Mouse (Mus musculus): ENCODE data around the gene Hdac10. TPM values are rescaled to one million over a fixed set of nuclear protein-coding genes. Genes with fewer than 3 reads are reported as not detected.

Gene Hdac10
- total and polyA plus RNA-seq, 3 experiments, result 8.2 to 17.7 (median 9.5) TPM

DNA sequence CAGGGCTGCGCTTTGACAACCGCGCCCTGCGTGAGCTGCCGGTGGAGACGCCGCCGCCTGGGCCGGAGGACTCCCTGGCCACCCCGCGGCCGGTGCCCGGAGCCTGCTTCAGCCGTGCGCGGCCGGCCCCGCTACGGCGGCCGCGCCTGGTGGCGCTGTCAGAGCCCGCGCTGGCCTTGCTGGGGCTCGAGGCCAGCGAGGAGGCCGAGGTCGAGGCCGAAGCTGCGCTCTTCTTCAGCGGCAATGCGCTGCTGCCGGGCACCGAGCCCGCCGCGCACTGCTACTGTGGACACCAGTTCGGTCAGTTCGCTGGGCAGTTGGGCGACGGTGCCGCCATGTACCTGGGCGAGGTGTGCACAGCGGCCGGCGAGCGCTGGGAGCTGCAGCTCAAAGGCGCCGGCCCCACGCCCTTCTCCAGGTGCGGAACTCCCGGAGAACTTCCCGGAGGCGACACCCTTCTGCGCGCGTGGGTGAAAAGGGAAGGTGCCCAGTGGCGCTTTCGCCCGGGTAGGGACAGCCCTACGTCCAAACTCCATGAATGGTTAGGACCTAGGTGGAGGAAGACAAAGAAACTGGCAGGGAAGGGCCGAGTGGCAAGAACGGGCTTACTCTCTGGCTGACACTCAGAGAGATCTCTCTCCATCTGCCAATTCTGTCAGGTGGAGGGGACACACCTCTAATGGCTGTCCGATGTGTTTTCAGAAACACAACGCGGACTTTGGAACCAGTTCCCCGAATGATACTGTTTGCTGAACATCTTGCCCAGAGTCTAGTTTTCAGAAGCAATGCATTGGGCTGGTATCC is 39.0 kb downstream of the Hdac10 start (continued):
- TF ChIP-seq JUN (IDR thresholded peaks at IDR 0.05; ENCODE audit: insufficient read depth, low read depth, low read length), result no peak

GRCm38 (mm10) chr15:89088607-89089247 is 39.8 kb downstream of the Hdac10 start, which contains the start of gene Selenoo:
Gene Selenoo, plus strand, starts transcription at chr15:89089084.
- Histone ChIP-seq H3K9me3 (replicated peaks; ENCODE audit: low read length) (no peaks in the 10 kb centered on the region), H3K27ac (ENCODE audit: insufficient read depth, low read depth) (0 out of 2 replicates have a peak within 1 kb of the TSS, but pooled peaks have one; percentile 31), H3K36me3 (replicated peaks in 1 of 2; ENCODE audit: control insufficient read depth in 1 of 2, insufficient read depth in 1 of 2, low read length in 1 of 2) (peaks cover 41 to 55% of the 10 kb centered on the region in 2 experiments), H3K9ac (ENCODE audit: insufficient read depth, low read depth) (peak within 1 kb of the TSS; percentile 82), H3K79me2 (replicated peaks; ENCODE audit: control insufficient read depth, extremely low read depth, insufficient read depth, poor library complexity, severe bottlenecking) (no peaks in the 10 kb centered on the region), H3K27me3 (replicated peaks) (no peaks in the 10 kb centered on the region), H3K4me1 (ENCODE audit: control insufficient read depth in 1 of 2, insufficient read depth in 2 of 2) (peaks cover 3 to 19% of the 10 kb centered on the region in 2 experiments; a peak in 3 of 4 replicates), H3K4me2 (ENCODE audit: insufficient read depth, low read depth, poor library complexity, severe bottlenecking) (peak within 1 kb of the TSS; percentile 81), H3K4me3 (replicated peaks in 1 of 3; ENCODE audit: low read depth in 2 of 3, low read length in 2 of 3, poor library complexity in 1 of 3) (peak within 1 kb of the TSS; percentile 72 to 95 (median 95))
- peak; percentile 87 for DNase-seq (ENCODE audit: extremely low read depth)
- dilution Hi-C loops (cut with MboI; ENCODE audit: extremely low pct_ligation_motif_present, extremely low pct_unique_long_range_greater_than_20kb, low sequenced_read_pairs), result no loop called here
- in situ Hi-C loops (cut with MboI; ENCODE audit: low pct_ligation_motif_present, low pct_unique_long_range_greater_than_20kb, low sequenced_read_pairs), result no loop called here
- peak; percentile 64; the same call in 1 of the 2 replicates for TF ChIP-seq MAX (IDR thresholded peaks at IDR 0.05; ENCODE audit: low read length)
- peak; percentile 88 for TF ChIP-seq ZMIZ1 (IDR thresholded peaks at IDR 0.05; ENCODE audit: low read depth, low read length)
- TF ChIP-seq HCFC1 (IDR thresholded peaks at IDR 0.05; ENCODE audit: low read depth, low read length), result peak; percentile 78
- TF ChIP-seq USF1 (IDR thresholded peaks at IDR 0.05; ENCODE audit: low read depth, low read length), result no peak
- TF ChIP-seq SIN3A (IDR thresholded peaks at IDR 0.05; ENCODE audit: low read length), result peak; percentile 72
- no peak for TF ChIP-seq CHD1 (IDR thresholded peaks at IDR 0.05; ENCODE audit: low read depth, low read length)
- no peak for TF ChIP-seq JUN (IDR thresholded peaks at IDR 0.05; ENCODE audit: insufficient read depth, low read depth, low read length)
- TF ChIP-seq MEF2A (IDR thresholded peaks at IDR 0.05; ENCODE audit: borderline replicate concordance, low read depth, low read length), result peak; percentile 26; the same call in 1 of the 2 replicates
- peak; percentile 34; the same call in 1 of the 2 replicates for TF ChIP-seq NRF1 (IDR thresholded peaks at IDR 0.05; ENCODE audit: low read depth, low read length)
- TF ChIP-seq IRF4 (IDR thresholded peaks at IDR 0.05; ENCODE audit: low read depth, low read length), result peak; percentile 26; the same call in 1 of the 2 replicates
- peak; percentile 76; the same call in 1 of the 2 replicates for TF ChIP-seq TCF12 (IDR thresholded peaks at IDR 0.05; ENCODE audit: low read depth, low read length)
- TF ChIP-seq ZNF384 (IDR thresholded peaks at IDR 0.05; ENCODE audit: low read depth, low read length), result no peak
- TF ChIP-seq MAZ (IDR thresholded peaks at IDR 0.05; ENCODE audit: low read depth, low read length), result peak; percentile 73; the same call in 1 of the 2 replicates
- peak; percentile 91 for TF ChIP-seq POLR2A (IDR thresholded peaks at IDR 0.05; ENCODE audit: low read depth, low read length)
- peak; percentile 57; the same call in 1 of the 2 replicates for TF ChIP-seq POLR2AphosphoS2 (IDR thresholded peaks at IDR 0.05; ENCODE audit: low read depth, low read length)
- TF ChIP-seq ELF1 (IDR thresholded peaks at IDR 0.05; ENCODE audit: low read depth, low read length), result peak; percentile 75
- peak; percentile 57; the same call in 1 of the 2 replicates for TF ChIP-seq KAT2A (IDR thresholded peaks at IDR 0.05; ENCODE audit: insufficient replicate concordance, low read length)
- no peak for TF ChIP-seq BHLHE40 (IDR thresholded peaks at IDR 0.05; ENCODE audit: low read depth, low read length)
- peak; percentile 40; the same call in 1 of the 2 replicates for TF ChIP-seq CHD2 (IDR thresholded peaks at IDR 0.05; ENCODE audit: low read length)
- peak; percentile 80 for TF ChIP-seq MXI1 (IDR thresholded peaks at IDR 0.05; ENCODE audit: low read depth, low read length)
- peak; percentile 75; the same call in 1 of the 2 replicates for TF ChIP-seq TBP (conservative IDR thresholded peaks at IDR 0.05; ENCODE audit: low read depth, low read length)
- peak; percentile 89 for TF ChIP-seq NELFE (IDR thresholded peaks at IDR 0.05; ENCODE audit: low read depth, low read length)
